In genomic region chr12:38596416-38597062, GRCm38 (mm10) we compare ENCODE assay signal across 12 mouse cellular contexts.
A peak's percentile ranks its signal among the peaks of the same experiment; 100 is the strongest.
DNase-seq lines count a peak whose midpoint lies in the region; ATAC-seq and TF ChIP-seq lines count a peak whose summit lies in the region.
"Had no signal": no experiment of that assay in that cellular context is flagged by ENCODE, and none has a peak within 500 bp of the region (broad histone marks: within the 10 kb centered on the region; RNA-seq: fewer than 3 reads in every experiment).

No protein-coding gene starts in this region.

- H3K79me2 ChIP-seq in C2C12 (ENCODE audit: control insufficient read depth, insufficient read depth): no peaks in the 10 kb centered on the region

- no peaks in the 10 kb centered on the region for H3K27me3 ChIP-seq in C2C12 (ENCODE audit: control insufficient read depth, insufficient read depth, insufficient read length)
- H3K27me3 ChIP-seq in hindbrain, embryonic 10.5 days (ENCODE audit: insufficient read depth, poor library complexity, severe bottlenecking): no peaks in the 10 kb centered on the region
- H3K27me3 ChIP-seq in midbrain, embryonic 15.5 days (replicated peaks): no peaks in the 10 kb centered on the region
- H3K27me3 ChIP-seq: embryonic facial prominence, embryonic 12.5 days had no signal

- H3K9ac ChIP-seq in midbrain, embryonic 15.5 days: no peak overlapping the region
- H3K9ac ChIP-seq: embryonic facial prominence, embryonic 12.5 days had no signal

- no peak for TF ChIP-seq CTCF in C2C12 (IDR thresholded peaks at IDR 0.05; ENCODE audit: control insufficient read depth, insufficient read depth, insufficient read length)

- DNase-seq in embryo, embryonic 11 days: peak; percentile 48
- peak; percentile 20 for DNase-seq in hindbrain, embryonic 10.5 days (ENCODE audit: low spot score)
- DNase-seq in frontal cortex, adult 2 months (ENCODE audit: extremely low spot score in 1 of 2, low spot score in 1 of 2): no peak
- DNase-seq in cerebellum, adult 11-12 months: no peak
- no peak for DNase-seq in MN1 (ENCODE audit: low spot score)
- no peak for DNase-seq in heart, adult 11 months
- DNase-seq: spleen, adult 18-20 months; thymus, adult 2 months had no signal

- H3K27ac ChIP-seq in hindbrain, embryonic 10.5 days: 0 out of 2 replicates have a peak overlapping the region, but pooled peaks have one; percentile 31
- H3K27ac ChIP-seq in midbrain, embryonic 15.5 days: no peak overlapping the region
- H3K27ac ChIP-seq: embryonic facial prominence, embryonic 12.5 days; left cerebral cortex, adult 2 months had no signal

- no peaks in the 10 kb centered on the region for H3K79me3 ChIP-seq in C2C12 (ENCODE audit: low read depth)

- no peak overlapping the region for H3K4me2 ChIP-seq in midbrain, embryonic 15.5 days
- H3K4me2 ChIP-seq: embryonic facial prominence, embryonic 12.5 days had no signal

- no peaks in the 10 kb centered on the region for H3K9me3 ChIP-seq in hindbrain, embryonic 10.5 days
- no peaks in the 10 kb centered on the region for H3K9me3 ChIP-seq in midbrain, embryonic 15.5 days
- H3K9me3 ChIP-seq: embryonic facial prominence, embryonic 12.5 days had no signal

- no peak overlapping the region for H3K4me3 ChIP-seq in C2C12 (ENCODE audit: insufficient read depth, poor library complexity, severe bottlenecking)
- H3K4me3 ChIP-seq in hindbrain, embryonic 10.5 days: no peak overlapping the region
- no peak overlapping the region for H3K4me3 ChIP-seq in midbrain, embryonic 15.5 days
- H3K4me3 ChIP-seq: embryonic facial prominence, embryonic 12.5 days; left cerebral cortex, adult 2 months had no signal

- peaks cover 6% of the 10 kb centered on the region; the same call in 1 of the 2 replicates for H3K4me1 ChIP-seq in hindbrain, embryonic 10.5 days (replicated peaks)
- no peaks in the 10 kb centered on the region for H3K4me1 ChIP-seq in midbrain, embryonic 15.5 days
- H3K4me1 ChIP-seq: embryonic facial prominence, embryonic 12.5 days had no signal

- H3ac ChIP-seq in C2C12 (ENCODE audit: control insufficient read depth, insufficient read length, low read depth): no peak overlapping the region

- ATAC-seq in midbrain, embryonic 15.5 days (replicated peaks): peak; percentile 70

- WGBS in hindbrain, embryonic 10.5 days: 43% methylated on average over 7 of the region's 7 CpGs
- WGBS in midbrain, embryonic 15.5 days: 35% methylated on average over 7 of the region's 7 CpGs

- H3K36me3 ChIP-seq in C2C12 (ENCODE audit: control insufficient read depth, insufficient read depth): no peaks in the 10 kb centered on the region
- no peaks in the 10 kb centered on the region for H3K36me3 ChIP-seq in hindbrain, embryonic 10.5 days
- H3K36me3 ChIP-seq in midbrain, embryonic 15.5 days (replicated peaks): no peaks in the 10 kb centered on the region
- H3K36me3 ChIP-seq: embryonic facial prominence, embryonic 12.5 days had no signal

TF ChIP-seq in C2C12, 6 proteins besides CTCF, POLR2A, EP300 and RAD21:
- TF ChIP-seq MYOD1 (IDR thresholded peaks at IDR 0.05; ENCODE audit: control insufficient read depth, insufficient read length, low read depth): peak; percentile 21
- TF ChIP-seq CEBPB (IDR thresholded peaks at IDR 0.05; ENCODE audit: low read depth): no peak

Comparison
In these comparisons a context has a peak if more than half of its experiments do, and no peak if none do; other contexts are left out.
1. DNase-seq: peak in embryo, embryonic 11 days (single experiment) and hindbrain, embryonic 10.5 days (single experiment); none in frontal cortex, adult 2 months (0 of 2), cerebellum, adult 11-12 months (single experiment), MN1 (single experiment) and heart, adult 11 months (single experiment).